Mouse (Mus musculus): ENCODE measurements around the gene Furin.

DNA sequence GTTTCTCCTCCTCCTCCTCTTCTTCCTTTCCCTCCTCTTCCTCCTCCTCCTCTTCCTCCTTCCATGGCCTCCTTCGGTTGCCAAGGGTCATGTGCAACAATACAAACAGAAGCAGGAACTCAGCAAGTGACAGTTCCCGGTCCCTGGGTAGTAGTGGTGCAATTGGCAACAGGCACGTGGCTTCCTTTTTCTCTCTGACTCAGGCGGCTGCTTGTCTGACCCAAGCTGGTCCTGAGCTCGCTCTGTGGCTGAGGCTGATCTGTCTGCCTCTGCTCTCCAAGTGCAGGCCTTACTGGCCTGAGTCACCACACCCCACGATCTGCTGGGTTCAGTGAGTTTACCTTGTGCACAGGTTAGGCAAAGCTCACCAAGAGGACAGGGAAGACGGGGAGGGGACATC lies 21.1 kb upstream of the Furin start:
- TF ChIP-seq CTCF (conservative IDR thresholded peaks at IDR 0.05 in 1 of 2, IDR thresholded peaks at IDR 0.05 in 1 of 2; ENCODE audit: low read depth in 2 of 2, low read length in 2 of 2) (no peak), NELFE (IDR thresholded peaks at IDR 0.05; ENCODE audit: low read depth, low read length) (no peak), SMC3 (IDR thresholded peaks at IDR 0.05; ENCODE audit: low read depth, low read length) (no peak), HCFC1 (IDR thresholded peaks at IDR 0.05; ENCODE audit: low read depth, low read length) (no peak), ZMIZ1 (IDR thresholded peaks at IDR 0.05; ENCODE audit: low read depth, low read length) (no peak), MAZ (IDR thresholded peaks at IDR 0.05; ENCODE audit: low read depth, low read length) (no peak), ZC3H11A (IDR thresholded peaks at IDR 0.05; ENCODE audit: low read depth, low read length) (no peak), ZKSCAN1 (IDR thresholded peaks at IDR 0.05; ENCODE audit: borderline replicate concordance, low read depth, low read length) (no peak), USF2 (conservative IDR thresholded peaks at IDR 0.05; ENCODE audit: low read depth, low read length) (no peak), NRF1 (IDR thresholded peaks at IDR 0.05; ENCODE audit: low read depth, low read length) (no peak), CHD2 (IDR thresholded peaks at IDR 0.05; ENCODE audit: low read length) (no peak), GABPA (IDR thresholded peaks at IDR 0.05; ENCODE audit: insufficient replicate concordance, low read depth, low read length) (no peak), JUND (conservative IDR thresholded peaks at IDR 0.05; ENCODE audit: low read depth, low read length) (no peak)
